Mouse (Mus musculus) right cerebral cortex, postnatal 4 days (tissue): ENCODE results near the gene Lztfl1.
"Not testable (repeated sequence)": the region's sequence is repeated elsewhere in the genome, so short reads cannot be mapped to it uniquely, and the experiment has no call there.

Experiments
- DNase-seq: peaks from one replicate; pipeline ENCODE4 v3.0.0-alpha.2; 2022

Lztfl1 gene

GRCm38 (mm10) chr9:123678327-123679105, 39.0 kb downstream of the Lztfl1 start, which contains the start of the genes Ccr9 and Slc6a20a:
Gene Ccr9, plus strand, starts transcription at chr9:123678439.
Gene Slc6a20a, minus strand, starts transcription at chr9:123678885.
- DNase-seq, result peak; percentile 6

GRCm38 (mm10) chr9:123665645-123666044, 51.9 kb downstream of the Lztfl1 start:
- peak; percentile 58 for DNase-seq

GRCm38 (mm10) chr9:123659986-123660676, 57.4 kb downstream of the Lztfl1 start:
- DNase-seq, result not testable (repeated sequence)

- no peak for DNase-seq
Measured at GRCm38 (mm10) chr9:123658981-123659380, 58.5 kb downstream of the Lztfl1 start.

GRCm38 (mm10) chr9:123657457-123657856, 60.0 kb downstream of the Lztfl1 start:
- DNase-seq, result no peak

- no peak for DNase-seq
Measured at GRCm38 (mm10) chr9:123651369-123651768, 66.1 kb downstream of the Lztfl1 start.

GRCm38 (mm10) chr9:123649785-123650511, 67.5 kb downstream of the Lztfl1 start:
- DNase-seq, result no peak
